In genomic region chr3:146227427-146227826, GRCm38 (mm10) we compare ENCODE assay signal across 34 mouse cellular contexts. TPM values are rescaled to one million over a fixed set of nuclear protein-coding genes. Genes with fewer than 3 reads are reported as not detected.
DNase-seq lines count a peak whose midpoint lies in the region; ATAC-seq and TF ChIP-seq lines count a peak whose summit lies in the region.
"Had no signal": no experiment of that assay in that cellular context is flagged by ENCODE, and none has a peak within 500 bp of the region (broad histone marks: within the 10 kb centered on the region; RNA-seq: fewer than 3 reads in every experiment).

No protein-coding gene starts in this region.

- no peak for ATAC-seq in heart, embryonic 12.5 days (ENCODE audit: insufficient number of reproducible peaks, low FRiP score)
- ATAC-seq in lung, postnatal 0 days: peak; percentile 34
- peak; percentile 62 for ATAC-seq in intestine, embryonic 16.5 days
- ATAC-seq: CD4-positive, CD25-positive, alpha-beta regulatory T cell, adult 4 months; forebrain, embryonic 15.5 days; hindbrain, postnatal 0 days; midbrain, embryonic 13.5 days had no signal

- H3K4me2 ChIP-seq in heart, embryonic 12.5 days: no peak overlapping the region
- H3K4me2 ChIP-seq in lung, postnatal 0 days (replicated peaks; ENCODE audit: low read depth, low read length): no peak overlapping the region
- no peak overlapping the region for H3K4me2 ChIP-seq in intestine, embryonic 16.5 days (ENCODE audit: low read depth, low read length)
- H3K4me2 ChIP-seq: embryonic facial prominence, embryonic 13.5 days; forebrain, embryonic 15.5 days; heart, embryonic 13.5 days; hindbrain, embryonic 12.5 days; limb, embryonic 13.5 days; liver, embryonic 11.5 days; midbrain, embryonic 13.5 days; neural tube, embryonic 13.5 days; stomach, embryonic 15.5 days had no signal

- no peaks in the 10 kb centered on the region for H3K36me3 ChIP-seq in heart, embryonic 10.5 days
- H3K36me3 ChIP-seq in heart, embryonic 12.5 days: peaks cover 8% of the 10 kb centered on the region; the same call in 1 of the 2 replicates
- no peaks in the 10 kb centered on the region for H3K36me3 ChIP-seq in lung, postnatal 0 days (ENCODE audit: insufficient read depth, low read length)
- H3K36me3 ChIP-seq in intestine, embryonic 16.5 days (ENCODE audit: control insufficient read depth, insufficient read depth, low read length): no peaks in the 10 kb centered on the region
- H3K36me3 ChIP-seq: embryonic facial prominence, embryonic 13.5 days; forebrain, embryonic 10.5 days; forebrain, embryonic 15.5 days; heart, embryonic 13.5 days; hindbrain, embryonic 12.5 days; limb, embryonic 13.5 days; midbrain, embryonic 13.5 days; neural tube, embryonic 13.5 days; stomach, embryonic 15.5 days had no signal

- WGBS in heart, embryonic 10.5 days: 39% methylated on average over 3 of the region's 3 CpGs
- WGBS in heart, embryonic 12.5 days: 32% methylated on average over 3 of the region's 3 CpGs
- 62% methylated on average over 3 of the region's 3 CpGs for WGBS in lung, postnatal 0 days
- WGBS in intestine, embryonic 16.5 days: 59% methylated on average over 3 of the region's 3 CpGs

- no peak for TF ChIP-seq EP300 in lung, postnatal 0 days (IDR thresholded peaks at IDR 0.05)

- H3K9me3 ChIP-seq in heart, embryonic 10.5 days: no peaks in the 10 kb centered on the region
- H3K9me3 ChIP-seq in heart, embryonic 12.5 days (replicated peaks): no peaks in the 10 kb centered on the region
- H3K9me3 ChIP-seq in lung, postnatal 0 days (ENCODE audit: low read length): no peaks in the 10 kb centered on the region
- no peaks in the 10 kb centered on the region for H3K9me3 ChIP-seq in intestine, embryonic 16.5 days (ENCODE audit: control insufficient read depth, low read length)
- H3K9me3 ChIP-seq: embryonic facial prominence, embryonic 13.5 days; forebrain, embryonic 10.5 days; forebrain, embryonic 15.5 days; heart, embryonic 13.5 days; hindbrain, embryonic 12.5 days; limb, embryonic 13.5 days; midbrain, embryonic 13.5 days; neural tube, embryonic 13.5 days; stomach, embryonic 15.5 days had no signal

- TF ChIP-seq CTCF in lung, postnatal 0 days (IDR thresholded peaks at IDR 0.05): peak; percentile 44

- H3K27ac ChIP-seq in heart, embryonic 10.5 days: peak overlapping the region; percentile 52; the same call in 1 of the 2 replicates
- no peak overlapping the region for H3K27ac ChIP-seq in heart, embryonic 12.5 days (ENCODE audit: poor library complexity, severe bottlenecking)
- no peak overlapping the region for H3K27ac ChIP-seq in lung, postnatal 0 days (ENCODE audit: low read length)
- H3K27ac ChIP-seq in intestine, embryonic 16.5 days (ENCODE audit: low read length): no peak overlapping the region
- H3K27ac ChIP-seq: embryonic facial prominence, embryonic 13.5 days; forebrain, embryonic 10.5 days; forebrain, embryonic 15.5 days; heart, embryonic 13.5 days; hindbrain, embryonic 12.5 days; hindbrain, postnatal 0 days; layer of hippocampus, adult 2 months; limb, embryonic 13.5 days; midbrain, embryonic 13.5 days; neural tube, embryonic 13.5 days; stomach, embryonic 15.5 days had no signal

- DNase-seq in heart, embryonic 10.5 days (ENCODE audit: low spot score): no peak
- DNase-seq in lung, postnatal 0 days (ENCODE audit: low spot score): no peak
- no peak for DNase-seq in lung, postnatal 25 days (ENCODE audit: low spot score)
- no peak for DNase-seq in right cerebral cortex, postnatal 25 days
- DNase-seq in Muller cell, postnatal 12 days (ENCODE audit: inconsistent ontology term): no peak
- DNase-seq: adrenal gland, postnatal 14 days; cerebellum, adult 11 months; cerebellum, adult 9-10 months; cerebellum, postnatal 36 days; embryo, embryonic 11 days; gastrocnemius, postnatal 25 days; heart, adult 18-20 months; heart, postnatal 36 days; kidney, adult 11 months; kidney, postnatal 36 days; lung, adult 18-20 months; lung, postnatal 36 days; right cerebral cortex, postnatal 14 days; thymus, postnatal 14 days had no signal

- H3K4me3 ChIP-seq in heart, embryonic 10.5 days: no peak overlapping the region
- H3K4me3 ChIP-seq in heart, embryonic 12.5 days: no peak overlapping the region
- H3K4me3 ChIP-seq in lung, postnatal 0 days (ENCODE audit: low read depth, low read length): no peak overlapping the region
- H3K4me3 ChIP-seq in intestine, embryonic 16.5 days (ENCODE audit: low read length): no peak overlapping the region
- H3K4me3 ChIP-seq: embryonic facial prominence, embryonic 13.5 days; forebrain, embryonic 10.5 days; forebrain, embryonic 15.5 days; heart, embryonic 13.5 days; hindbrain, embryonic 12.5 days; layer of hippocampus, adult 2 months; limb, embryonic 13.5 days; midbrain, embryonic 13.5 days; neural tube, embryonic 13.5 days; stomach, embryonic 15.5 days had no signal

- peaks cover 71% of the 10 kb centered on the region for H3K4me1 ChIP-seq in heart, embryonic 10.5 days
- peaks cover 74% of the 10 kb centered on the region for H3K4me1 ChIP-seq in heart, embryonic 12.5 days (replicated peaks)
- H3K4me1 ChIP-seq in lung, postnatal 0 days (ENCODE audit: insufficient read depth, low read depth, low read length): no peaks in the 10 kb centered on the region; the same call in 1 of the 2 replicates
- H3K4me1 ChIP-seq in intestine, embryonic 16.5 days (ENCODE audit: control insufficient read depth, insufficient read depth, low read length): peaks cover 5% of the 10 kb centered on the region
- H3K4me1 ChIP-seq: embryonic facial prominence, embryonic 13.5 days; hindbrain, embryonic 12.5 days; limb, embryonic 13.5 days; neural tube, embryonic 13.5 days; stomach, embryonic 15.5 days had no signal

- H3K9ac ChIP-seq in heart, embryonic 12.5 days: no peak overlapping the region
- H3K9ac ChIP-seq in lung, postnatal 0 days (replicated peaks; ENCODE audit: low read depth): no peak overlapping the region
- H3K9ac ChIP-seq in intestine, embryonic 16.5 days (ENCODE audit: low read depth, low read length): no peak overlapping the region
- H3K9ac ChIP-seq: embryonic facial prominence, embryonic 13.5 days; forebrain, embryonic 15.5 days; heart, embryonic 13.5 days; hindbrain, embryonic 12.5 days; limb, embryonic 13.5 days; midbrain, embryonic 13.5 days; neural tube, embryonic 13.5 days; stomach, embryonic 15.5 days had no signal

- H3K27me3 ChIP-seq in heart, embryonic 10.5 days (ENCODE audit: insufficient read depth, poor library complexity, severe bottlenecking): 0 out of 2 replicates have a peak, but pooled peaks cover 5% of the 10 kb centered on the region
- H3K27me3 ChIP-seq in heart, embryonic 12.5 days (replicated peaks): no peaks in the 10 kb centered on the region
- no peaks in the 10 kb centered on the region for H3K27me3 ChIP-seq in lung, postnatal 0 days (replicated peaks; ENCODE audit: insufficient read depth, low read length)
- H3K27me3 ChIP-seq in intestine, embryonic 16.5 days (replicated peaks; ENCODE audit: control insufficient read depth, insufficient read depth, low read length): peaks cover 4% of the 10 kb centered on the region; the same call in 1 of the 2 replicates
- H3K27me3 ChIP-seq: heart, embryonic 13.5 days had no signal

RNA-seq across cellular contexts. Expression of gene Lpar3, which starts 6.7 kb away (rescaled TPM):
- 27.0 and 50.0 TPM in 2 replicates for polyA plus RNA-seq in heart, embryonic 10.5 days (2016; fragmentation: Nextera tagmentation; extraction: Ambion mirVana)
- 65.0 and 65.8 TPM in 2 replicates for polyA plus RNA-seq in heart, embryonic 12.5 days (2016; fragmentation: Nextera tagmentation; extraction: Ambion mirVana)
- 9.5 and 9.8 TPM in 2 replicates for polyA plus RNA-seq in lung, postnatal 0 days (2015; fragmentation: Nextera tagmentation; extraction: Ambion mirVana)
- 2.8 and 3.1 TPM in 2 replicates for polyA plus RNA-seq in intestine, embryonic 16.5 days (2015; fragmentation: Nextera tagmentation; extraction: Ambion mirVana)
- polyA plus RNA-seq: CD4-positive, CD25-positive, alpha-beta regulatory T cell, adult 4 months had no signal
